Mouse (Mus musculus) bone marrow, adult 2 months (tissue): ENCODE data around the gene Depdc1b.

ENCODE experiments used
- CTCF ChIP-seq: fragments of 200-500 bp; IDR thresholded peaks from 2 replicates; pipeline ENCODE4 v1.5.1; 2011; ENCODE audit warnings: low read length, control low read depth; ENCODE audit not compliant: control insufficient read depth, insufficient read depth
- POLR2A ChIP-seq: fragments of 200-500 bp; IDR thresholded peaks from 2 replicates; pipeline ENCODE4 v1.6.1; 2011; ENCODE audit warnings: low read depth, mild to moderate bottlenecking, control low read depth, low read length, borderline replicate concordance; ENCODE audit not compliant: control insufficient read depth

GRCm38 (mm10) chr13:108415464-108415863 is 99.3 kb downstream of the Depdc1b start:
- no peak for TF ChIP-seq CTCF
- TF ChIP-seq POLR2A: no peak
